Mouse (Mus musculus): ENCODE measurements at regions not wholly inside any gene's neighbourhood (a gene's known extent, or its start where the extent isn't known, plus 50 kb on each side); places are given as distances from the start of the nearest gene placed in this dataset.

GRCm38 (mm10) chr2:33964096-33964495, 76.3 kb upstream of the Mvb12b start:
- Histone ChIP-seq H3K4me3 (no peak overlapping the region), H3K27ac (no peak overlapping the region), H3K4me2 (replicated peaks) (no peak overlapping the region), H3K9me3 (no peaks in the 10 kb centered on the region), H3K27me3 (peaks cover 41% of the 10 kb centered on the region), H3K36me3 (no peaks in the 10 kb centered on the region), H3K9ac (no peak overlapping the region), H3K4me1 (peaks cover 17% of the 10 kb centered on the region)
- no peak for ATAC-seq (ENCODE audit: low FRiP score, low read depth)
- 85% methylated on average over 5 of the region's 5 CpGs for WGBS

DNA sequence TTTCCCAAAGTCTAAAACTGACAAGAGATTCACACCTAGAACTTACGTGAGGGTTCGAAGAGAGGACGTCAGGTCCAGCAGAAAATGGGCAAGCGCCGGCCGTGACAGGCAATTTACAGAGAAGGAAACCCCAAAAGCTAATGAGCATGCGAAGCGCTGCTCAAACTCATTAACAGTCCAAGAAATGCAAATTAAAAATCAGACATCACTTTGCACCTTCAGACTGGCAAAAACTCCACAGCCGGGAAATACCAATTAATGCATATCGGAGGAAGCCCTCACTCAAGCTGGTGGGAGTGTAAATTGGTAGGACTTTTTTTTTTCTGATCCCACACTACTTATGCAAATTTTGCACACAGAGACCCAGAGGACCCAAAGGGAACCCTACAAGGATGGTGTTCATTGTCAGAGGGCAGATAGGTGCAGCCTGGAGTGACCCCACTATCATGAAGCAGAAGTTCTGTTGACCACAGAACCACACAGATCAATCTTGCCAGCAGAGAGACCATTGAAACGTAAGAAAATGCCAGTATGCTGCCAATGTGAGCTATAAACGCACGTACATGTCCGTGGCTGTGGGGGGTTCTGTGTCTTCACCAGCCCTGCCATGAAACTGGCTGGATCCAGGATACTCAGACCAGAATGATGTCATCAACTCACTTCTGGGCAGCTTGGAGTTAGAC, 74.8 kb upstream of the Mvb12b start:
- no peak overlapping the region for H3K4me3 ChIP-seq
- 80% methylated on average over 14 of the region's 14 CpGs for WGBS
- no peak overlapping the region for H3K27ac ChIP-seq
- no peaks in the 10 kb centered on the region for H3K36me3 ChIP-seq
- peaks cover 17% of the 10 kb centered on the region for H3K4me1 ChIP-seq
- no peak overlapping the region for H3K4me2 ChIP-seq (replicated peaks)
- no peak overlapping the region for H3K9ac ChIP-seq
- H3K27me3 ChIP-seq: peaks cover 29% of the 10 kb centered on the region
- ATAC-seq (ENCODE audit: low FRiP score, low read depth): no peak
- H3K9me3 ChIP-seq: no peaks in the 10 kb centered on the region

DNA sequence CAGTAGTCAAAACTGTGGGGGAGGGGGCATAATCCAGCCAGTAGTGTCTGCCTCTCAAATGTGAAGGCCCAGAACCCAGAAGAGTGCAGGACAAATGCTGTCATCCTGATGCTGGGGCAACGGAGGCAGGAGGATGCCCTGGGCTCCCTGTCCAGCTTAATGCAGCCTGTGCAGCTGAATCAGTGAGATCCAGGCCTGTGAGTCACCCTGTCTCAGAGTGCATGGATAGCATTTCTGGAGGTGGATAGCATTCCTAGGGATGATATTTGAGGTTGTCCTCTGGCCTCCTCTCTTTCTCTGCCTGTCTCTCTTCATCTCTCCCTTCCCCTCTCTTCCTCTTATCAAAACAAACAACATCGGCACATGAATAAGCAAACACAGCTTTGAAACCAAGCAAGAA, 73.8 kb upstream of the Mvb12b start:
- no peak overlapping the region for H3K9ac ChIP-seq
- no peak overlapping the region for H3K27ac ChIP-seq
- peaks cover 7% of the 10 kb centered on the region for H3K4me1 ChIP-seq
- no peak overlapping the region for H3K4me2 ChIP-seq (replicated peaks)
- WGBS: 61% methylated on average over 2 of the region's 2 CpGs
- no peak for ATAC-seq (ENCODE audit: low FRiP score, low read depth)
- no peaks in the 10 kb centered on the region for H3K36me3 ChIP-seq
- H3K4me3 ChIP-seq: no peak overlapping the region
- peaks cover 19% of the 10 kb centered on the region for H3K27me3 ChIP-seq
- H3K9me3 ChIP-seq: no peaks in the 10 kb centered on the region

DNA sequence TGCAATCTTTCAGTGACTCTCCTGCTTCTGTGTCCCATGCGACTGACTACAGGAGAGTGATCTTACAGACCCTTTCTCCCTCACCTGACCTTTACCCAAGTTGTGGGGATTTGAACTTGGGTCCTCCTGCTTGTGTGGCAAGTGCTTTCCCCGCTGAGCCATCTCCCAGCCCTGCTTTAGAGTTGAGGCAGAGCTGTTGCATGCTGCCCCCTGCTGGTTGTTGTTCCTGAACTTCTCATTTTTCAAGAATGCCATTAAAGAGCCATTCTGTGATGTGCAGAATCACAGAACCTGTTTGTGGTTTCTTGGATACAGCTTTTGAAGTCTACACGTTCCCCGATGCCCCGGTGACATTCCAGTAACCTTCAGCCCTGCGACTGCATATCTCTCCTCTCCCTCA, 70.0 kb upstream of the Mvb12b start:
- no peaks in the 10 kb centered on the region; the same call in 1 of the 2 replicates for H3K27me3 ChIP-seq
- H3K9ac ChIP-seq: no peak overlapping the region
- H3K4me2 ChIP-seq (replicated peaks): no peak overlapping the region
- ATAC-seq (ENCODE audit: low FRiP score, low read depth): no peak
- WGBS: 61% methylated on average over 6 of the region's 6 CpGs
- no peaks in the 10 kb centered on the region for H3K36me3 ChIP-seq
- 0 out of 2 replicates have a peak, but pooled peaks cover 5% of the 10 kb centered on the region for H3K4me1 ChIP-seq
- H3K4me3 ChIP-seq: no peak overlapping the region
- H3K9me3 ChIP-seq: no peaks in the 10 kb centered on the region
- no peak overlapping the region for H3K27ac ChIP-seq

- Histone ChIP-seq H3K9me3 (peaks cover under 1% of the 10 kb centered on the region; the same call in 1 of the 2 replicates), H3K36me3 (no peaks in the 10 kb centered on the region), H3K9ac (no peak overlapping the region), H3K4me2 (replicated peaks) (no peak overlapping the region), H3K27me3 (no peaks in the 10 kb centered on the region), H3K4me1 (0 out of 2 replicates have a peak, but pooled peaks cover 16% of the 10 kb centered on the region), H3K4me3 (no peak overlapping the region), H3K27ac (no peak overlapping the region)
- 91% methylated on average over 3 of the region's 3 CpGs for WGBS
- ATAC-seq (ENCODE audit: low FRiP score, low read depth): no peak
Observed at GRCm38 (mm10) chr2:33944301-33944700, 56.6 kb upstream of the Mvb12b start.

- Histone ChIP-seq H3K27ac (no peak overlapping the region), H3K4me2 (replicated peaks) (no peak overlapping the region), H3K27me3 (no peaks in the 10 kb centered on the region), H3K4me3 (no peak overlapping the region), H3K4me1 (0 out of 2 replicates have a peak, but pooled peaks cover 16% of the 10 kb centered on the region), H3K9ac (no peak overlapping the region), H3K36me3 (no peaks in the 10 kb centered on the region), H3K9me3 (peaks cover 4% of the 10 kb centered on the region; the same call in 1 of the 2 replicates)
- WGBS: 66% methylated on average over 2 of the region's 2 CpGs
- ATAC-seq (ENCODE audit: low FRiP score, low read depth): no peak
Observed at GRCm38 (mm10) chr2:33942085-33942484, 54.3 kb upstream of the Mvb12b start.

DNA sequence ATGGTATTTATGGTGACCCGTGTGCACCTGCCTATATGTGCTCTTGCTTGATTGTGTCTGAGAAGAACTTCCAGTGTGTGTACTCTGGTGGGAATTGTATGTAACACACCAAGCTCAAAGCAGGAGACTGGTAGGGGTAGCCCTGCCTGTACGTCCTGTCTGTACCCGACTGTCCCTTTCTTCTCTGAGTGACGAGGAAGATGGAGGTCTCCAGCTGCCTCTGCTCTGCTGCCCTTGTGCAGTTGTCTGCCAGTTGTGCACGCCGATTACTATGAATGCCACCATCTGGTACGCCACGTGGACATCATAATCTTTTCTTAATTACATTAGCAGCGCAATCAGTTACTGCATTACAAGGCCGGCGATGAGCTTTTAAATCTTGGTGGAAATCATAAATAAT, 53.6 kb upstream of the Mvb12b start:
- 76% methylated on average over 11 of the region's 11 CpGs for WGBS
- ATAC-seq (ENCODE audit: low FRiP score, low read depth): no peak
- H3K4me3 ChIP-seq: no peak overlapping the region
- no peak overlapping the region for H3K9ac ChIP-seq
- no peak overlapping the region for H3K27ac ChIP-seq
- no peaks in the 10 kb centered on the region for H3K27me3 ChIP-seq
- no peaks in the 10 kb centered on the region for H3K36me3 ChIP-seq
- H3K4me2 ChIP-seq (replicated peaks): no peak overlapping the region
- H3K4me1 ChIP-seq: 0 out of 2 replicates have a peak, but pooled peaks cover 16% of the 10 kb centered on the region
- peaks cover 4% of the 10 kb centered on the region; the same call in 1 of the 2 replicates for H3K9me3 ChIP-seq

DNA sequence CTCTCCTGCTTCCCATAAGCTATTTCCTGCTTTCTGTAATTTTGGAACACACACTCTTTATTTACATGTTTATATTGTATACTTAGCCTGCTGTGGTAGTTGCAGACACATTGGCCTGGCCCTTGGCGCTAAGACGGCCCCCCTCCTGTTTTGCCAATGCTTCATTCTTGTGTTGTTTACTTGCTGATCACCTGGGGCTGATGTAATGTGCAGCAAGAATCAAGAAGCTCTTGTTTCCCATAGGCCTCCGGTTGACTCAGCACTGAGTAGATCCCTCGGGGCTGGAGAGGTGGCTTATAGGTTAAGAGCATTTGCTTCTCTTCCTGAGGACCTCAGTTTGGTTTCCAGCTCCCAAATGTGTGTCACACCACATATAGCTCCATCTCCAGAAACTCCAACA, 52.1 kb upstream of the Mvb12b start:
- Histone ChIP-seq H3K4me2 (replicated peaks) (no peak overlapping the region), H3K27me3 (no peaks in the 10 kb centered on the region), H3K4me3 (no peak overlapping the region), H3K9me3 (peaks cover 4% of the 10 kb centered on the region; the same call in 1 of the 2 replicates), H3K4me1 (0 out of 2 replicates have a peak, but pooled peaks cover 16% of the 10 kb centered on the region), H3K27ac (no peak overlapping the region), H3K9ac (no peak overlapping the region), H3K36me3 (no peaks in the 10 kb centered on the region)
- WGBS: 79% methylated on average over 4 of the region's 4 CpGs
- ATAC-seq (ENCODE audit: low FRiP score, low read depth): no peak
